Mouse (Mus musculus) gastrocnemius, postnatal 4 days (tissue): ENCODE results near the gene Sh3bp4. TPM values are rescaled to one million over a fixed set of nuclear protein-coding genes. Genes with fewer than 3 reads are reported as not detected.

Source experiments
- DNase-seq, 2 experiments: peaks; one replicate each; pipeline ENCODE4 v3.0.0; 2021 to 2022; ENCODE audit warnings: low spot score in 2 of 2, mixed read lengths in 2 of 2
- total RNA-seq, 2 experiments: library from RNA; stranded (reverse); gene quantifications; 2 replicates each; pipeline ENCODE4 v1.2.3; 2021

The Sh3bp4 gene
- total RNA-seq, 2 experiments from 2014 or later: 16.8 to 17.1 TPM

DNA sequence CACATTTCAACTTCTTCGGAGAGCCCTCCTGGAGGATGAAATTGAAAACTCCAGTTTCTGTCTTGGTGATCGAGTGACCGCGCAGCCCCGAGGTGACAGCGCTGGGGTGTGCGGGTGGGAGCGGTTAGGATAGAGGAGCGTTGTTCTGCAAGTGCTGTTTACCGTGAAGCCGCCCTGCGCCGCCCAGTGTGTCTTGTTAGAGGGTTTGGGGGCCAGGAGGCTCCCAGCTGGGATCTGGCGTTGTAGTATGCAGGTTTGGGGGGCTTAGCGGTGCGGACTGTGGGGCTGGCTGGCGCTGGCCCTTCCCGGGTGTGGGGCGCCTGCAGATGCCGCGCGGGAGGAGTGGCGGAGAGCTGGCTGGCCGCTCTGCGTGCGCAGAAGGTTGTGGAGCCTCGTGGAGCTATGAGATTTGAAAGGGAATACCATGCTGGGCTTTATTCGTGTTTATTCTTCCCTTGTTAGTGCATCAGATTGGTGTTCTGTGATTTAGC, 701 bp downstream of the Sh3bp4 start:
- peak in 1 of 2 experiments; percentile 40 for DNase-seq

DNA sequence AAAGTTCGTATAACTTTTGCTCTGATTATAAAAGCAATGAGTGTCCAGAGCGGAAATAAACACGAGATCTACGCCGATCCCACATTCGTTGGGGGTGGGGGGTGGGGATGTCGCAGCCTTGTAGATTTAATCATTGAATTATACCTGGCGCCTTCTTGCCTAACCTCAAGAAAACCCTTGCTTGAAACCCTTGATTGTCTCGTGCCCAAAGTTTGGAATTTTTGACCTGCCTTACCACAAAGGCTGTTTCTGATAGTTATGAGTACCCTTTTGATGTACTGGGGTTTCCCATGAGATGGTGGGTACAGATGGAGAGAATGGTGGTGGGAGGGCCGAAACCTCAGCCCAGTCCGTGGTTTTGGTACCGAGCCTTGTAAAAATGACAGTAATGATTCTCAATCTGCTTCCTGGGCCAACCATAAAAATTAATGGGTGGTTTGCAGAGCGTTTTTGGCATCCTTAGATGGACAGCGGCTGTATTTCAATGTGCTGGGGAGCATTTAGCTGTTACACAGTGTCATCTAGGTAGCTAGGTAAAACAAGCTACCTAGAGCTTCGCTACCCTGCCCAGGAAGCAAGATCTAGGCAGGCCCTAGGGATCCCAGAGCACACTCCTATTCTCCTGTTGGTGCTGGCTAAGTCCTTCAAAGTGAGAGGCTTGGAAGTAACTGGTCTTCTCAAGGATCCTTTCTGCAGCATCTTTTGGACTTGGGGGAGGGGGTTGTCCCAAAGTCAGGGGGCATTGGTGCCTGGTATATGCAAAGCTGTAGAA, 1.3 kb downstream of the Sh3bp4 start:
- DNase-seq: peak in 1 of 2 experiments; percentile 5

DNA sequence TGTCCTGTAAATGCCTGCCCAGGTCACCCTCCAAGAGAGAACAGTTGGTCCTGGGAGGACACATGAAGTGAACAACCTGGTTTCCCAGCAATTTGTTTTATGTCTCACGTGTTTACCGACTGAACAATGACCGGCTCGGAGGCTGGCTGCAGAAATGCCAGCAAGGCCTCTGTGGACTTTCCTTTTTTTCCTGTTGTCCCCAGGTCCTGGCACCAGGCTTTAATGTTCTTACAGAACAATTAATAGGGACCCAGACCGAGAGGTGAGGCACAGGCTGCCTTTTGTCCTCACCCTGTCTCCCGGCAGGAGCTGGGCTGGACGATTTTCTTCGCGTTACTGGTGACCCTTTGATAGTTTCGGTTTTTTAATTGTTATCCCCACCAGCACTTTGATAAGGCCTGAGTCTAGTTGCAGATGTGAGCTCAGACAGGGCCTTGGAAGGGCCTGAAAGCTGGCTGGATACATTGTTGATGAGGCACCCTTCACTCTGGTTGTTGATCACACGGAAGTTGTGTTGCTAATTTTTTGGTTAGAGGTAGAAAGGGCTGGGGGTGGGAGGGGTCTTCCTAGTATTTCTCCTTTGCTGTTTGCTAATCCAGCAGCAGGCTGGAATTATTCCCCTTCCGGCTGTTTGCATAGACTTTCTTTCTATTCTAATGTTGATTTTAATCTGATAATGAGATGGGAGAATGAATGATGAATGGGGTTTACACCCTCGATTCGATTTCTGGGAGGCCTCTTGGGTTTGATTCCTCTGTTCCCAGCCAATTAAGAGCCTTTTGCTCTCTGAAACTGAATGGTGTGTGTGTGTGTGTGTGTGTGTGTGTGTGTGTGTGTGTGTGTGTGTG, 2.2 kb downstream of the Sh3bp4 start:
- DNase-seq: peak in 1 of 2 experiments; percentile 6

DNA sequence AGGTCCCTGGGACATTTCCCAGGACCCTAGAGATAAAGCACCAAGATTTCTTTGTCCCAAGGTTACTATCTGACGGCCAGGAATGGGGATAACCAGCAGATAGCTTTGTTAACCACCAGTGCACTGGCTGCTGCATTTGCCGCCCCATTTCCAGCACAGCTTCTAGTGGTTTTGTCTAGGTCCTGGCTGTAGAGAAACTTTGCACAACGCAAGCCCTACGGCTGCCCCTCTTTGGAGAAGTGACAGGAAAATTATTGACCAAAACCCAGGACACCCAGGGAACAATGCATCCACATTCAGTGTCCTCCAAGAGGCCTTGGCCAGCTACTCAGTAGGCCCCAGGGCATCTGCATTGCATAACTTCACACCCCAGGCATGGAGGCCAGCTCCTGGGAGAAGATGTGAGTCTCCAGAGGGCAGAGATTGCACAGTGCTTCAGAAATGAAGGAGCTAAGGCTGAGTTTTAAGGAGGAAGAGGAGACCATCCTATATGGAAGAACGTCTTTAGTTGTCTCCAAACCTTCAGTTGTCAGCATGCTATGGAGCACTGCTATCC, 3.2 kb downstream of the Sh3bp4 start:
- DNase-seq: peak in 1 of 2 experiments; percentile 6

DNA sequence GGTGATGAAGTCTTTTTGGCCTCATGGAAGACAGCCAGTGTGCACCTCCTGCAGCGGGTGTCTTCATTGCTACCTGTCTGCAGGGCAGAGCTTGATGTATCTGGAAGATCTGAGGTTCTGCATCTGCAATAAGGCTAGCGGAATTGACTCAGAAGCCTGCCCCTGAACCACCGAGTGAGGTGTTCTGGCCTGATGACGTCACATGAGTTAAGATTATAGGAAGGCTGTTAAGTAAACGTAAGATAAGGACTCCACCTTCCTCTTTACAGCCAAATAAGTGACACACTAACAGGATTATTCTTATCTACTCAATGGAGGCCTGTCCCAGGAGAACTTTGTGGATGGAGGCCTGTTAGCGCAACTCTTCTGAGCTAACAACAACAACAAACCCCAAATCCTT, 4.5 kb downstream of the Sh3bp4 start:
- DNase-seq: peak in 1 of 2 experiments; percentile 7

DNA sequence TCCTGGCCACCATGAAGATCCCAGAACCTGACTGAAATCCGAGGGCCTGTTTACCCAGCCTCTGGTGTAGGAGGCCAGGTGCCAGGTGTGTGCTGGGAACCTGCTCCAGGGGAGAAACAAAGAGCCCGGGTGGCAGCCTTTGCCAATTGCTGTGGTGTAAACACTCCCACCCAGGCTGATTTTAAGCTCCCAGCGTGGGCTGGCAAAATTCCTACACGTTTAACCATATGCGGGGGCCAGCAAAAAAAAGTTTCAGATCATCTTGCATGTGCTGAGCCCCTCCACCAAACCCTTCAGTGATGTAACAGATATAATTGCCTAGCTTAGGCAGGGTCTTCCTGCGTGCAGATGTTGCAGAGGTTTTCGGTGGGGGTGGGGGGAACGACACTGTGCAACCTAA, 4.9 kb downstream of the Sh3bp4 start:
- DNase-seq: peak in 1 of 2 experiments; percentile 6

- no peak for DNase-seq
Observed at GRCm38 (mm10) chr1:89076777-89077176, 6.6 kb downstream of the Sh3bp4 start.

GRCm38 (mm10) chr1:89078240-89078639, 8.0 kb downstream of the Sh3bp4 start:
- DNase-seq: no peak

DNA sequence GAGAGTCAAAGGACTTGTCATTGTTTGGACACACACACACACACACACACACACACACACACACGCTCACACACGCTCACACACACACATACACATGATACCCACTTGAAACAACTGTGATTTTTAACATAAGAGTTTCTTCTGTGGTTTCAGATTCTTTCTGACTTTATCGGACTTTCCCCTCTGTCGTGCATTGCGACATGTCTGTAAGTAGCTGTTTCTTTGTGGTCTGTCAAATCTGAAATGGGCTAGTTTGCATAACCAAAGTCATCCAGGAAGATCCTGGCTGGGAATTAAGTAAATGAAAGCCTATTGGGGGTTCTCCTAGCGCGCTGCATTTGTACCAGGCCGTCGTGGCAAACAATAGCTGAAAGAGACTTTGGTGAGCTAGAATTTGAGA, 8.5 kb downstream of the Sh3bp4 start:
- no peak for DNase-seq

- DNase-seq: no peak
Observed at GRCm38 (mm10) chr1:89079239-89079638, 9.0 kb downstream of the Sh3bp4 start.

DNA sequence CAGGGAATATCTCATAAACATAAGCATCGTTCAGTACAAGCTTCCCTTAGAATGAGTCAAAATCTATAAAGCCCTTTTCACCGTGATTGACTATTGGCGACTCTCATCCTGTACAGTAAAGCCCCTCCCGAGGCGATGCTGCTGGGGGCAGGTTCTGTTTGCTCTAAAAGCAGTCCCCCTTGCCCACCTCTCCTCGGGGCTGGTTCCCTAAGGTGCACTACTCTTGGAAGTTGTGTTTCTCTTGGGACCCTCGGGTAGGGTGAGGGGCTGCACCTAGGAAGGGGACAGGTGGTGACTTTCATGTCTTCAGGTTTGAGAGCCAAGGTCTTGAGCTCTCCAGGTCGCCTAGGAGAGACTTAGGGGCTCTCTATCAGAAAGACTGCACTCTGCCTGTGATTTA, 10.2 kb downstream of the Sh3bp4 start:
- DNase-seq: no peak

GRCm38 (mm10) chr1:89080795-89081194, 10.6 kb downstream of the Sh3bp4 start:
- DNase-seq: no peak

DNA sequence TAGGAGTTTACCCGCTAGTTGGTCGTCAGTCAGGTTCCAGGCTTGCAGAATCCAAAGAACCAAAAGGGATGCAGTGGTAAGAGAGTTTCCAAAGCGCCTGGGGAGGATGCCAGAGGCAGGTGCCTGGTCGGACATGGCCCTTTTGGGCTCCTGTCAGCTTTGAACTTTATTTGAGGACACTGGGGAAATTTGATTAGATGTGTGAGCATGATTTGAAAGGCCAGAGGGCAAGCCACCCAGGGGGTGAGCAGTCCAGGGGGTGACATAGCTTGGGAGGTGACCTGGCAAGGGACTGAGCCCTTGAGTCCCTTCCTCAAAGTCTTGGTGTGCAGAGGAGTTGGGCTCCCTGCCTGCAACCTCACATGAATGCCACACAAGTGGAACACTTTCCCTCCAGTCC, 11.2 kb downstream of the Sh3bp4 start:
- no peak for DNase-seq

DNA sequence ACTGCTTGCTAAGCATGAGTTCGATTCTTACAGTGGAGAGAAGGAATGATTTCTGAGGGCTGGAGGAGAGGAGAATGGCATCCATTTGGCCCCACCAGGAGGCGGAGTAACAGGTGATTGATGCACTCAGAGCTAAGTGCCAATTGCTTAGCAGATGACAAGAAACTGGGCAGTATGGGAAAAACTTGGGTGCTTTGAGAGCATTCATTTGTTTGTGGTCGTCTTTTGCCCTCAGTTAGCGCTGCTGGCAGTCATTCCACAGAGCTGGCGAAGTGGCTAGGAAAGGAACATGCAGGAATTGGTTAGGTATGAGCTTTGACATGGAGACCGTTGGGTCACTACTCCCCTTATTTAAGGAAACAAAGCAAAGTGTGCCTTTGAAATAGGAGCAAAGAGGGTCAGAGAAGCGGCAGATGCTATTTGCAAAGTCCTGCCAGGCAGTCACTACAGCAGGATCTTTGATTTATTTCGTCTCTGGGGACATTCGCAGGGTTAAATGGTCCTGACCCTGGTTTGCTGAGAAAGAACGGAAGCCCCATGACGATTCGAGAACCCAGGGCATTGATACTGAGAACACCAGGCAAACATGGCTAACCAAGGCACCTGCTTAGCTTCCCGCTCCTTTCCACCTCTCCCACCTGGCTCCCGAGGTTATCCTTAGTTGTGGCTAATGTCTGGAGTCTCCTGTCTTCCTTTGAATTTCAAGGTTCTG, 12.1 kb downstream of the Sh3bp4 start:
- no peak for DNase-seq

GRCm38 (mm10) chr1:89086575-89087153, 16.4 kb downstream of the Sh3bp4 start:
- DNase-seq: no peak

DNA sequence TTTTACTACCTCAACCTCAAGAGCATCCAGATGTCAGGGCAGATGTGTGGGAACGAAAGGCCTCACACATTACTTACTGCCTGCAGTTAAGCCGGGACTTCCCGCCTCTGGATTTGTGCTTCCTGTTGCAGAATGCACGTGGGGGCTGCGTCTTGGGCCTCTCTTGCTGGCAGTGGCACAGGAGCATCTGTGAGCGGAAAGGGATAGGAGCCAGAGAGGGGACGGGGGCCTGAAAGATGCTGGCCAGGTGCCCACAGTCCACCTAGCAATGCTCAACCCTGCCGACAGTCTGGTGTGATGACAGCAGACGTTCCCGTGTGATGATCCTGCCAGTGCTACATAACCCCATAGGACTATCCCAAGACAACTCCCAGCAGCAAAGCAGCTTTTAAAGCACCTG, 17.9 kb downstream of the Sh3bp4 start:
- DNase-seq: no peak

- no peak for DNase-seq
Observed at GRCm38 (mm10) chr1:89088748-89089288, 18.6 kb downstream of the Sh3bp4 start.

DNA sequence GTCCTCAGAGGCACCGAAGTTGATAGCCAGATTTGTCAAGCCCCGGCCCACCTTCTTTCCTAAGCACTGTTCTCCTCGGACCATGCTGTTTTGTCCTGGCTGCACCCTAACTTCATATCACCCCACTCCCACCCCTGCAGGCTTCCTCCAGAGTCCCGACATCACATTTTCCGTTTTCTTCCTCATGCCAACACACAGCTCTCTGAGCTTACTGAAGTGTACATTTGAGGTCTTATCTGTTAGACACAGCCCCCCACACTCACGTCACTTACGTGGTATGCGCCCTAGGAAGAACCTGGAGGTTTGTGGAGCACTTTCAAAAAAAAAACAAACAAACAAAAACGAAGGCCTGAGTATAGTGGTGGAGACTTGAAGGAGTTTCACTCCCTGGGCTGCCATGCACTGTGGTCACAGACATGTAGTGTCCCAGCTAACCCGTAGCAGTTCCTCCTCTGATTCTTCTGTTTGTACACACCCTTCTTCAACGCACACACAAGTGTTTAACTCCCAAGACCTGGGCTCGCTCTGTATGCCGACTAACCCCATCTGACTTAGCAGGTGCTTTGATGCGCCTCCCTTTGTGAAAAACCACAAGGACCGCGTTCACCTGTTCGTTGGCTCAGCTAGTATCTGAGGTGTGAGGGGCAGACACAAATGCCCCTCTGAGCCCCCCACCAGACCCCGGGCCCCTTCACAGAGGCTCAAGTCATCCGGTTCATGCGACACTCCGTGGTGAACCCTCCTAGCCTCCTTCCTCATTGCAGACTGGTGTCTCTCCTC, 19.8 kb downstream of the Sh3bp4 start:
- no peak for DNase-seq

DNA sequence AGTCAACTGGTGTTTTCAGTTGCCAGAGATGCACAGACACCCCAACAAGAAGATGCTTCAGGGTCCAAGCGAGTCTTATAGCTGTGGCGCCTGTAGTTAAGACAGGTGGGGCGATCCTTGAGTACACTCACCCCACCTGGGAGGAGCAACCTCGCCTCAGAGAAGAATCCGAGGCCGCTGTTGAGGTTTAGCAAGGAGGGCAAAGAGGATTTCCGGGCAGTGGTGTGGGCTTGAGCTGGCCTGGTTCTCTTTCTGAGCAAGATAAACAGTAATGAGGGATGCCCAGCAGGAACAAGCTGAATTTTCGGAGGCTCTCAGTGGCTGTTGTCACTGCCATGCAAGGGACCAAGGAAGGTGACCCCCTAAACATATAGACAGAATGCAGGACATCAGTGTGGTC, 20.5 kb downstream of the Sh3bp4 start:
- DNase-seq: no peak

DNA sequence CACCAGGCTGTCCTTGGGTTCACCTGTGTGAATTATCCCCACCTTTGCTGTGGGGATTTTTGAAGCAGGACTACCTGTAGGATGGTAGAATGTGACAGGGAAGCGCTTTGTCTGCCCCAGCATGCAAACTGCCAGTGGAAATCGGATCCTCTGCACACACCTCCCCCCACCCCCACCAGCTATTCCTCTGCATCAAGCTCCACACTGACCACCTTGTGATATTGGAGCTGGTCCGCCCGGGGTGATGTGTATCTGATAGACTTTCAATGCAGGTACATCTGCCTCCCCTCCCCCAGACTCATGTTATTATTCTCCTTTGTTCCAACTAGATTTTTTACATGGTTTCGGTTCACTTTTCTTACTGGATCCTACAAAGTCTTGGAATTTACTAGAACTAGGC, 21.8 kb downstream of the Sh3bp4 start:
- no peak for DNase-seq
